Mouse (Mus musculus) gastrocnemius, postnatal 14 days (tissue): ENCODE data around the gene Rab3gap2. TPM values are rescaled to one million over a fixed set of nuclear protein-coding genes. Genes with fewer than 3 reads are reported as not detected.

ENCODE experiments used
- DNase-seq: peaks from one replicate; pipeline ENCODE4 v3.0.0; 2021; ENCODE audit warnings: mixed read lengths
- intact Hi-C: fragments of 180-260 bp; cut with DNase I; formaldehyde crosslinking; loops from one replicate; pipeline ENCODE4 v1.15.1; 2025; ENCODE audit warnings: low total_unique reads
- total RNA-seq, 2 experiments: library from RNA; stranded (reverse); gene quantifications; 2 replicates each; pipeline ENCODE4 v1.2.3; 2021

Gene Rab3gap2
- total RNA-seq, 2 experiments from 2014 or later = 15.2 to 18.1 TPM

- no peak for DNase-seq
- intact Hi-C loops = no loop called here
These were observed 12.4 kb downstream of the Rab3gap2 start for GRCm38 (mm10) chr1:185216360-185216759.

GRCm38 (mm10) chr1:185216762-185217161 is 12.8 kb downstream of the Rab3gap2 start:
- intact Hi-C loops = no loop called here
- no peak for DNase-seq

GRCm38 (mm10) chr1:185217966-185218365 is 14.0 kb downstream of the Rab3gap2 start:
- intact Hi-C loops = no loop called here
- no peak for DNase-seq

- no peak for DNase-seq
- intact Hi-C loops = no loop called here
These were observed 23.0 kb downstream of the Rab3gap2 start for GRCm38 (mm10) chr1:185226889-185227288.

GRCm38 (mm10) chr1:185227766-185228165 is 23.8 kb downstream of the Rab3gap2 start:
- DNase-seq = no peak
- intact Hi-C loops = no loop called here

- peak; percentile 19 for DNase-seq
- intact Hi-C loops = no loop called here
These were observed 25.7 kb downstream of the Rab3gap2 start for GRCm38 (mm10) chr1:185229406-185230201.

GRCm38 (mm10) chr1:185235837-185236236 is 31.9 kb downstream of the Rab3gap2 start:
- no peak for DNase-seq
- intact Hi-C loops = no loop called here

- DNase-seq = no peak
- intact Hi-C loops = no loop called here
These were observed 32.6 kb downstream of the Rab3gap2 start for GRCm38 (mm10) chr1:185236530-185236929.

GRCm38 (mm10) chr1:185243013-185243412 is 39.1 kb downstream of the Rab3gap2 start:
- no peak for DNase-seq
- intact Hi-C loops = no loop called here

GRCm38 (mm10) chr1:185245456-185245855 is 41.5 kb downstream of the Rab3gap2 start:
- intact Hi-C loops = no loop called here
- DNase-seq = no peak

- intact Hi-C loops = no loop called here
- DNase-seq = no peak
These were observed 43.6 kb downstream of the Rab3gap2 start for GRCm38 (mm10) chr1:185247429-185248085.

- no peak for DNase-seq
- intact Hi-C loops = no loop called here
These were observed 44.8 kb downstream of the Rab3gap2 start for GRCm38 (mm10) chr1:185248728-185249127.

- intact Hi-C loops = no loop called here
- DNase-seq = no peak
These were observed 48.4 kb downstream of the Rab3gap2 start for GRCm38 (mm10) chr1:185252351-185252750.

GRCm38 (mm10) chr1:185253140-185253892 is 49.4 kb downstream of the Rab3gap2 start:
- intact Hi-C loops = no loop called here
- no peak for DNase-seq

- DNase-seq = no peak
- intact Hi-C loops = no loop called here
These were observed 51.4 kb downstream of the Rab3gap2 start for GRCm38 (mm10) chr1:185255336-185255735.

GRCm38 (mm10) chr1:185256753-185257152 is 52.8 kb downstream of the Rab3gap2 start:
- DNase-seq = no peak
- intact Hi-C loops = no loop called here

- intact Hi-C loops = no loop called here
- DNase-seq = peak; percentile 15
These were observed 58.6 kb downstream of the Rab3gap2 start for GRCm38 (mm10) chr1:185262565-185262964.

- DNase-seq = no peak
- intact Hi-C loops = no loop called here
These were observed 64.8 kb downstream of the Rab3gap2 start for GRCm38 (mm10) chr1:185268675-185269074.

GRCm38 (mm10) chr1:185270403-185271097 is 66.6 kb downstream of the Rab3gap2 start:
- intact Hi-C loops = no loop called here
- DNase-seq = no peak

- intact Hi-C loops = no loop called here
These were observed 67.5 kb downstream of the Rab3gap2 start for GRCm38 (mm10) chr1:185271373-185271772.

More at GRCm38 (mm10) chr1:185271373-185271772, 67.5 kb downstream of the Rab3gap2 start:
- no peak for DNase-seq
